Mouse (Mus musculus): ENCODE measurements around the gene Timm29.
"Not testable (repeated sequence)": the region's sequence is repeated elsewhere in the genome, so short reads cannot be mapped to it uniquely, and the experiment has no call there.

Gene Timm29

DNA sequence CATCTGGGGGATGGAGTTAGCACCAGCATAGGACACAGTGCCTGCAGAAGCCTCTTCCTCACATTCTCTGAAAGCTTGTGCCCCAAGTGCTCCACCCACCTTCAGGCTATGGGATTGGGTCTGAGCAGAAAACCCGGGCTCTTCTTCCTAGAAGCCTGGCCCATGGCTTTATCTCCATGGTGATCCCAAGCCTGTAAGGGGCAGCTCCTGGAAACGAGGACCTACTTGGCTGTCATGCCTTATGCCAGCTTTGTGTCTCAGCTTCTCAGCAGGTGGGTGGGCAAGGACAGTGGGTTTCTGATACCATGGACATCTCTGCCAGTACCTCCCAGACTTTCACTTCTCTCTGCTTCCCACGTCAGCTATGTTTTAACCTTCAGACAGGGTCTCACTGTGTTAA lies 14.3 kb upstream of the Timm29 start:
- DNase-seq (ENCODE audit: low spot score in 2 of 2): no peak

DNA sequence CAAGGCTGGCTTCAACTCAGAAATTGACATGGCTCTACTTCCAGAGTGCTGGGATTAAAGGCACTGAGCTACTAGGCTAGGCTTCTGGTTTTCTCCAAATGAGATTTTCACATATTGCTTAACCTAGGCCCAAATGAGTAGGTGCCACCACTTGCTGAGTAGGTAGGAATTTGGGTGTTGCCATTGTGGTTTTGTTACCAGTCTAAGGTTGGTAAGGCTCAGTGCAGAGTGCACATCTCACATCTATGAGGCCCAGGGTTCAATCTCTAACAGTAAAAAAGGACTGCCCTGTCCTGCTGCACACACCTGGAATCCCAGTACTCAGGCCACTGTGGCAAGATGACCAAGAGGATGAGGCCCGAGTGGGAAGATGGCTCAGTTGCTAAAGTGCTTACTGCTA lies 7.1 kb upstream of the Timm29 start:
- DNase-seq (ENCODE audit: low spot score in 2 of 2): no peak

DNA sequence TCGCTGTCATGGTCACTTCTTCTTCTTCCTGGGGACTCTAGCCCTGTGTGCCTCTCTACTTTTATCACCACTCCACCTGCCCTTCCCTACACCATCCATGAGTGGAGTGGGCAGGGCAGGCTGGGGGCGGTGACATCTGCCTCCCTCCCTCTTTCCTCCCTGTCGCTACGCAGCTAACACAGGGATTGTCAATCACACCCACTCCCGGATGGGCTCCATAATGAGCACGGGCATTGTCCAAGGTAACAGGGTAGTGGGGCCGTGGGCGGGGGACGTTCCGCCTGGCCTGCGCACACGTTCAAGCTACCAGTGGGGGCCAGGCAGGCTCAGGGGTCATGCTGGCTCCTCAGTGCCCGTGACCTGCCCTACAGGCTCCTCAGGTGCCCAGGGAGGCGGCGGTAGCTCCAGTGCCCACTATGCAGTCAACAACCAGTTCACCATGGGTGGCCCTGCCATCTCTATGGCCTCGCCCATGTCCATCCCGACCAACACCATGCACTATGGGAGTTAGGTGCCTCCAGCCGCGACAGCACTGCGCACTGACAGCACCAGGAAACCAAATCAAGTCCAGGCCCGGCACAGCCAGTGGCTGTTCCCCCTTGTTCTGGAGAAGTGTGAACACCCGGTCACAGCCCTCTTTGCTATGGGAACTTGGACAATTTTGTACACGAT lies 4.7 kb upstream of the Timm29 start:
- peak in 1 of 2 experiments; percentile 50 for DNase-seq (ENCODE audit: low spot score in 2 of 2)

- no peak for DNase-seq (ENCODE audit: low spot score in 2 of 2)
Observed at GRCm38 (mm10) chr9:21588350-21588749, 4.2 kb upstream of the Timm29 start.

DNA sequence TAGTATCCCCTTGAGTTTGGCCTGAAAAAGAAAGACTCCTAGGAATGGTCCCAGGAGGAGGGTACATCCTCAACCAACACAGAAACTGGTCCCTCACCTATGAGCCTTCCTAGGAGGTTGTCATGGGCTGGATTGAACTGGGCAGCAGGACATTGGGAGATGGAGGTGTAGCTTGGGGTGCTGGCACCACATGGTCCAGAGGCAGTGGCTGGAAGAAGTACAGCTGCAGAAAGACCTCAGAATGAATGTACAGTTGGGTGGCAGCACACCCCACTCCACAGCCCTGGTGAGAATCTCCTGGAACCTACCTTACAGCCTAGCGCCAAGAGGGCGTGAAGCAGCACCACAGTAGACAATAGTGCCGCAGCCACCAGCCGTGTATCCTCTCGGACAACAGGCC lies 3.0 kb upstream of the Timm29 start:
- DNase-seq (ENCODE audit: low spot score in 2 of 2): no peak

DNA sequence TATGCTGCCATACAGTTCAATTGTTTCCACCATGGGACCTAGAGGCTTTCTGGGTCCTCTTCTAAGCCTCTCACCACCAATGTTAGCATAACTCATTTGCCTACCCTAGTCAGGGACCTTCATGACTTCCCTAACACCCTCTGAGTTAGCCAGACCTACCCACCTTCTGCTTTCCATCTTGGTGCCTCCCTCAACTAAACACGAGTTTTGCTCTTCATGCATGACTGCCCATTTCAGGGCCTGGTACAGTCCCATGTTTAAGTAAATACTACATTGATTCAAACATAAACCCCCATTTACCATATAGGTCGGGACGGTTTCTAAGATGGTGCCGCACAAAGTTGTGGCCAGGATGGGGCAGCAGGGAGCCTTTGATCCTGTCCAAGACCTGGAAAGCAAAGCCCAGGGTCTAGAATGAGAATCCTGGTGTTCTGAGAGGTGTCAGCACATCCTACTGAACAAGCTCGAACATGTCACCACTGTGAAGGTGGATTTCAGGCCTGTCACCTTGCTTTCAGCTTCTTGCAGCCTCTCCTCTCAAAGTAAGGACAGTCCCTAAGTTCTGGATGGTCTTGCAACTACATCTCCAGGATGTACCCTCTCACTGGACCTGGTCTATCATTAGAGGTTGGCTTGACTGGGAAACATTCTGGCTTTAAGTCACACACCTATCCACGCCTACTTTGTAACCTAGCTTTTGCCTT lies 1.2 kb upstream of the Timm29 start:
- DNase-seq (ENCODE audit: low spot score in 2 of 2): no peak

- DNase-seq (ENCODE audit: low spot score in 2 of 2): no peak
Observed at GRCm38 (mm10) chr9:21591831-21592702, 455 bp upstream of the Timm29 start.

GRCm38 (mm10) chr9:21593122-21593721 lies 700 bp downstream of the Timm29 start:
- peak; percentile 63 to 64 for DNase-seq (ENCODE audit: low spot score in 2 of 2)

DNA sequence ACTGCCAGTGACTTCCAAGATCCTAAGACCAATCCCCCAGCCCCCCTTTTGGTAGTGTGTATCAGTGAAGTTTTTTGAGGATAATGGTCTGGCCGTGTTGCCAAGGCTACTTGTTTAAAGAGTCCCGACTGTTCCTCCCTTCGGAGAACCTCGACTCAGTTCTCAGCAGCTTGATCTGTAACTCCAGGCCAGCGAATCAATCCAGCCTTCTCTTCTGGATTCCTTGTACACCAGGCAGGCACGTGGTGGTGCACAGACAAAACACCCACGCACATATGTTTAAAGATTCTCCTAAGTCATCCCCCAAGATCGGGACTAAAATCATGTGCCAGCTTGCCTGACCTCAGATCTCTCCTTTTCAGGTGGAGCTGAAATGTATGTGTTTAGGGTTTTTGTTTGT lies 1.8 kb downstream of the Timm29 start:
- not testable (repeated sequence) for DNase-seq (ENCODE audit: low spot score in 2 of 2)

- DNase-seq (ENCODE audit: low spot score in 2 of 2): no peak
Observed at GRCm38 (mm10) chr9:21594838-21595237, 2.3 kb downstream of the Timm29 start.

- no peak for DNase-seq (ENCODE audit: low spot score in 2 of 2)
Observed at GRCm38 (mm10) chr9:21598198-21598597, 5.7 kb downstream of the Timm29 start.

GRCm38 (mm10) chr9:21600186-21600585 lies 7.7 kb downstream of the Timm29 start:
- no peak for DNase-seq (ENCODE audit: low spot score in 2 of 2)

DNA sequence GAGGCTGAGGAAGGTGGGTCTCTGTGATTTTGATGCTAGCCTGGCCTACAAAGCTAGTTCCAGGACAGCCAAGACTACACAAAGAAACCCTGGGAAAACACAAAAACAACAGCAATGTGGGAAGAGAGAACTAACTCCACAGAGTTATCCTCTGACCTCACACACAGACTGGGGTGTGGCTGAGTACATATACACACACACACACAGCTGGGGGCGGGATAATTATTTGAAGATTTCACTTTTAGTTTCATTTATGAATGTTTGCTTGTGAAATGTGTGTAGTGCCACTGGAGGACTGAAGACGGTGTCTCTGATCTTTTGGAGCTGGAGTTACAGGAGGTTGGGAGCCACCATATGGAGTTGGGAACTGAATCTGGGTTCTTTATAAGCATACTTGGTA lies 8.6 kb downstream of the Timm29 start:
- DNase-seq (ENCODE audit: low spot score in 2 of 2): no peak

GRCm38 (mm10) chr9:21601722-21602399 lies 9.3 kb downstream of the Timm29 start:
- peak in 1 of 2 experiments; percentile 59 for DNase-seq (ENCODE audit: low spot score in 2 of 2)

- DNase-seq (ENCODE audit: low spot score in 2 of 2): no peak
Observed at GRCm38 (mm10) chr9:21604119-21604518, 11.6 kb downstream of the Timm29 start.

GRCm38 (mm10) chr9:21605865-21606264 lies 13.3 kb downstream of the Timm29 start:
- DNase-seq (ENCODE audit: low spot score in 2 of 2): no peak

GRCm38 (mm10) chr9:21606648-21607047 lies 14.1 kb downstream of the Timm29 start:
- no peak for DNase-seq (ENCODE audit: low spot score in 2 of 2)

DNA sequence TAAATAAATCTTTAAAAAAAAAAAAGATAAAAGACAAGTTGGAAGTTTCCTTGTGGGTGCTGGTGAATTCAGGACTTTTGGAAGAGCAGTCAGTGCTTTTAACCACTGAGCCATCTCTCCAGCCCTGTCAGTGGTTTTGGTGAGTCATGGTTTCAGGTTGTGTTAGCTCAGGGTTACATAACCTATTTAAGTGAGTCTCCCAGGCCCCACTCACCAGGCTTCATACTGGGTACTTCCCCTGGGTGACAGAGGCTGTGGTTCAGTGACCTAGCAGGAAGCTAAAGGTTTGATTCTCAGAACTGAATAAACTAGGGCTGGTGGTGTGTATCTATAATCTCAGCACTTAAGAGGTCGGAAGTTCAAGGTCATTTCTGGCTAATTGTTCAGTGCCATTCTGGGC lies 17.3 kb downstream of the Timm29 start:
- DNase-seq (ENCODE audit: low spot score in 2 of 2): no peak

DNA sequence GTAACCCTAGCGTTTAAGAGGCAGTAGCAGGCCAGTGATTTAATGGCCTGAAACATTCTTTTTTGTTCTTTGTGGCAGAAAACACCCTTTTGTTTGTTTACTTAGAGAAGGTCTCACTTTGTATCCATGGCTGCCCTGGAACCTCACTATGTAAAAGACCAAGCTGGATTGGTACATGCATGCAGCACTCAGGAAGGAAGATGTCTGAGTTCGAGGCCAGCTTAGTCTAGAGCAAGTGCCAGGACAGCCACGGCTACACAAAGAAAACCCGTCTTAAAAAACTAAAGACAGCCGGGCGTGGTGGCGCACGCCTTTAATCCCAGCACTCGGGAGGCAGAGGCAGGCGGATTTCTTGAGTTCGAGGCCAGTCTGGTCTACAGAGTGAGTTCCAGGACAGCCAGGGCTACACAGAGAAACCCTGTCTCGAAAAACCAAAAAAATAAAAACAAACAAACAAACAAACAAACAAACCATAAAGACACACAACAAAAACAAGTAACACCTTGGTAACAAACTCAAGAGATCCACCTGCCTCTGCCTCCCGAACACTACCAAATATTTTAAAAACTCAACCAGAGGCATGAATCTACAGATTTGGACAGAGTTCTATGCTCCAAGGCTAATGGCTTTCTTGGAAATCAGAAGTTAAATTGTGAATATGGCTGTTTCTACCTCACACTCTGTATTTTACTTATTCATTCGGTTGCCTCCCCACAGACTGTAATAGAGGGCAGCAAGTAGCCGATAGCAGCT lies 22.5 kb downstream of the Timm29 start:
- DNase-seq (ENCODE audit: low spot score in 2 of 2): no peak

DNA sequence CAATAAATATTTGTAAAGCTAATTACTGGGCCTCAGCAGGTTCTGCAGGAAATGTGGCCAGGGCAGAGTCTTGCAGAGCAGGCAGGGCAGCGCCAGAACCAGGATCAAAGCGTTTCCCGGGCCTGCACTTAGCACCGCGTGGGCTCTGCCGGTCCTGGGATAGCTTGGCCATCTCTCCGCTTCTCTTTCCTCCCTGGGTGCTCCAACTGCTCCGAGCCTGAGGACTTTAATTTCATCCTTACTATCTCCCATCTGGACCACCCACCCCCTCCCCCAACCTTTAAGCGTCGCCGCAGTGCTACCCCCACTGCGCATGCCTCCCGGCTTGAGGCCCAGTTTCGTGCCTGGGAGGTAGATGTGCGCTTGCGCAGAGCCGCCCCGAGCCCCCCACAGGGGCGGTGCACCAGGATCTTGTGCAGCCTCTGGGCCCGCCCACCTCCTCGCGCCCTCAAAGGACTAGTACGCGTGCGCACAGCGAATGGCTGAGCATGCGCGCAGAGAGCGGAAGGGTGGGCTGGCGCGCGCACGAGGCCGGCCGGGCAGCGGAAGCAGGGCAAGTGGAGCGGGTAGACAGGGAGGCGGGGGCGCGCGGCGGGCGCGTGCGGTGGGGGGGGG lies 23.2 kb downstream of the Timm29 start, which contains the start of gene Smarca4:
Smarca4 (plus strand) TSS at position 553 of the 615 bp plus-strand sequence.
- DNase-seq (ENCODE audit: low spot score in 2 of 2): peak; percentile 100

Measured in frontal cortex, postnatal 10 days (tissue).